Mouse (Mus musculus): ENCODE measurements around the gene Pigq.

GRCm38 (mm10) chr17:25947576-25947975, 2.8 kb upstream of the Pigq start:
- no peak for TF ChIP-seq CTCF (IDR thresholded peaks at IDR 0.05; ENCODE audit: insufficient read depth, low read depth, low read length)
- TF ChIP-seq POLR2A (IDR thresholded peaks at IDR 0.05; ENCODE audit: insufficient read depth, low read depth, low read length) = no peak
